Mouse (Mus musculus): ENCODE results near the gene Caskin1.

- TF ChIP-seq EP300 (optimal IDR thresholded peaks at IDR 0.05) (no peak), CTCF (IDR thresholded peaks at IDR 0.05; ENCODE audit: low read depth) (peak; percentile 65)
Observed at GRCm38 (mm10) chr17:24441148-24441547, 47.3 kb upstream of the Caskin1 start.

Data from stomach, postnatal 0 days (tissue).